Mouse (Mus musculus) cerebellum, adult 18-20 months (tissue): ENCODE data around the gene Kcnh3.
A peak's percentile ranks its signal among the peaks of the same experiment; 100 is the strongest.

Source experiments
- DNase-seq, 2 experiments: peaks; one replicate each; pipeline ENCODE4 v3.0.0; 2021

Gene Kcnh3

GRCm38 (mm10) chr15:99224208-99224911 is at the start of gene Kcnh3:
Kcnh3 (plus strand) TSS chr15:99224861.
- peak; percentile 60 to 66 for DNase-seq

GRCm38 (mm10) chr15:99179639-99180038 is 45.0 kb upstream of the Kcnh3 start:
- no peak for DNase-seq

GRCm38 (mm10) chr15:99184217-99184914 is 40.3 kb upstream of the Kcnh3 start:
- no peak for DNase-seq

GRCm38 (mm10) chr15:99194358-99194757 is 30.3 kb upstream of the Kcnh3 start:
- no peak for DNase-seq

GRCm38 (mm10) chr15:99195043-99195442 is 29.6 kb upstream of the Kcnh3 start:
- DNase-seq: no peak

- peak in 1 of 2 experiments; percentile 11 for DNase-seq
These were observed 25.9 kb upstream of the Kcnh3 start for GRCm38 (mm10) chr15:99198761-99199160.

GRCm38 (mm10) chr15:99205959-99206358 is 18.7 kb upstream of the Kcnh3 start:
- DNase-seq: no peak

- no peak for DNase-seq
These were observed 11.5 kb upstream of the Kcnh3 start for GRCm38 (mm10) chr15:99213183-99213582.

- DNase-seq: peak in 1 of 2 experiments; percentile 24
These were observed 9.7 kb upstream of the Kcnh3 start for GRCm38 (mm10) chr15:99214941-99215340.

- DNase-seq: no peak
These were observed 8.8 kb upstream of the Kcnh3 start for GRCm38 (mm10) chr15:99215741-99216463.

- DNase-seq: no peak
These were observed 7.0 kb upstream of the Kcnh3 start for GRCm38 (mm10) chr15:99217630-99218029.

GRCm38 (mm10) chr15:99221315-99221952 is 3.2 kb upstream of the Kcnh3 start:
- no peak for DNase-seq

GRCm38 (mm10) chr15:99222794-99223584 is 1.7 kb upstream of the Kcnh3 start:
- no peak for DNase-seq

- peak; percentile 67 to 70 for DNase-seq
These were observed 965 bp upstream of the Kcnh3 start for GRCm38 (mm10) chr15:99223585-99224207.

GRCm38 (mm10) chr15:99225081-99225810 is 585 bp downstream of the Kcnh3 start:
- DNase-seq: peak in 1 of 2 experiments; percentile 28

GRCm38 (mm10) chr15:99226090-99226489 is 1.4 kb downstream of the Kcnh3 start:
- DNase-seq: no peak

- no peak for DNase-seq
These were observed 7.3 kb downstream of the Kcnh3 start for GRCm38 (mm10) chr15:99231998-99232397.

- no peak for DNase-seq
These were observed 9.1 kb downstream of the Kcnh3 start for GRCm38 (mm10) chr15:99233719-99234118.

GRCm38 (mm10) chr15:99234326-99235010 is 9.8 kb downstream of the Kcnh3 start:
- no peak for DNase-seq

GRCm38 (mm10) chr15:99238006-99238405 is 13.3 kb downstream of the Kcnh3 start:
- no peak for DNase-seq
